Mouse (Mus musculus) neural tube, embryonic 10.5 days (tissue): ENCODE data around the gene Pkn2.
A peak's percentile ranks its signal among the peaks of the same experiment; 100 is the strongest.

ENCODE experiments used
- DNase-seq: peaks from one replicate; pipeline ENCODE4 v3.0.0-alpha.2; 2017; ENCODE audit warnings: low spot score; ENCODE audit errors: extremely low spot score

Gene Pkn2

GRCm38 (mm10) chr3:142881872-142882623 is at the start of gene Pkn2:
Gene Pkn2 (minus strand): TSS chr3:142882004.
- peak; percentile 98 for DNase-seq

- DNase-seq = no peak
These were observed 48.1 kb upstream of the Pkn2 start for GRCm38 (mm10) chr3:142929906-142930305.

GRCm38 (mm10) chr3:142927311-142927710 is 45.5 kb upstream of the Pkn2 start:
- DNase-seq = no peak

- no peak for DNase-seq
These were observed 43.1 kb upstream of the Pkn2 start for GRCm38 (mm10) chr3:142924831-142925348.

- DNase-seq = no peak
These were observed 37.3 kb upstream of the Pkn2 start for GRCm38 (mm10) chr3:142919070-142919469.

GRCm38 (mm10) chr3:142917760-142918439 is 36.1 kb upstream of the Pkn2 start:
- DNase-seq = no peak

- DNase-seq = no peak
These were observed 35.4 kb upstream of the Pkn2 start for GRCm38 (mm10) chr3:142917171-142917570.

GRCm38 (mm10) chr3:142913295-142913694 is 31.5 kb upstream of the Pkn2 start:
- DNase-seq = no peak

GRCm38 (mm10) chr3:142899683-142900082 is 17.9 kb upstream of the Pkn2 start:
- DNase-seq = no peak

- DNase-seq = no peak
These were observed 17.2 kb upstream of the Pkn2 start for GRCm38 (mm10) chr3:142898949-142899396.

GRCm38 (mm10) chr3:142890442-142890841 is 8.6 kb upstream of the Pkn2 start:
- DNase-seq = no peak

GRCm38 (mm10) chr3:142886963-142887362 is 5.2 kb upstream of the Pkn2 start:
- DNase-seq = no peak

GRCm38 (mm10) chr3:142884594-142884993 is 2.8 kb upstream of the Pkn2 start:
- DNase-seq = no peak

GRCm38 (mm10) chr3:142881589-142881871 is 274 bp downstream of the Pkn2 start:
- DNase-seq = no peak

- peak; percentile 75 for DNase-seq
These were observed 815 bp downstream of the Pkn2 start for GRCm38 (mm10) chr3:142880790-142881588.

- no peak for DNase-seq
These were observed 18.6 kb downstream of the Pkn2 start for GRCm38 (mm10) chr3:142863236-142863635.

- no peak for DNase-seq
These were observed 25.0 kb downstream of the Pkn2 start for GRCm38 (mm10) chr3:142856832-142857231.

GRCm38 (mm10) chr3:142855961-142856472 is 25.8 kb downstream of the Pkn2 start:
- DNase-seq = no peak

GRCm38 (mm10) chr3:142852911-142853310 is 28.9 kb downstream of the Pkn2 start:
- no peak for DNase-seq

- DNase-seq = no peak
These were observed 30.2 kb downstream of the Pkn2 start for GRCm38 (mm10) chr3:142851631-142852030.

- no peak for DNase-seq
These were observed 41.8 kb downstream of the Pkn2 start for GRCm38 (mm10) chr3:142839961-142840360.

GRCm38 (mm10) chr3:142834761-142835160 is 47.0 kb downstream of the Pkn2 start:
- no peak for DNase-seq
